Mouse (Mus musculus): ENCODE measurements around the gene Bahcc1.

The Bahcc1 gene

DNA sequence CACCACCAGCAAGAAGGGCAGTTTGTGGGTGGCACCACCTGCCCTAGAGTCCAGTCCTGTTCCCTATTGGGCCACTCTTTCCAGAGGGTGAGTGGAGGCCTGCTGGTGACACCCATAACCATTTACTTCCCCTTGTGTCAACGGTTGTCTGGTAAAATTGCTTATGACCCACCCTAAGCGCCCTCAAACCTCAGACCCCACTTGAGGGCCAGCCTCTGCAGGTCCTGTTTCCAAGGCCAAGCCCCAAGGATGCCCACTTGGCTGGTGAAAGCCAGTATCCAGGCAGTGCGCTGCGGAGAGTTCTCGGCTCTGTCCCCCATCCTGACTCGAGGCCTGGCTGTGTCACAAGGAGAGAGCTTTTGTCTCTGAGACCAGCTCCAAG, 28.0 kb downstream of the Bahcc1 start:
- WGBS, result 88% methylated on average over 6 of the region's 6 CpGs

DNA sequence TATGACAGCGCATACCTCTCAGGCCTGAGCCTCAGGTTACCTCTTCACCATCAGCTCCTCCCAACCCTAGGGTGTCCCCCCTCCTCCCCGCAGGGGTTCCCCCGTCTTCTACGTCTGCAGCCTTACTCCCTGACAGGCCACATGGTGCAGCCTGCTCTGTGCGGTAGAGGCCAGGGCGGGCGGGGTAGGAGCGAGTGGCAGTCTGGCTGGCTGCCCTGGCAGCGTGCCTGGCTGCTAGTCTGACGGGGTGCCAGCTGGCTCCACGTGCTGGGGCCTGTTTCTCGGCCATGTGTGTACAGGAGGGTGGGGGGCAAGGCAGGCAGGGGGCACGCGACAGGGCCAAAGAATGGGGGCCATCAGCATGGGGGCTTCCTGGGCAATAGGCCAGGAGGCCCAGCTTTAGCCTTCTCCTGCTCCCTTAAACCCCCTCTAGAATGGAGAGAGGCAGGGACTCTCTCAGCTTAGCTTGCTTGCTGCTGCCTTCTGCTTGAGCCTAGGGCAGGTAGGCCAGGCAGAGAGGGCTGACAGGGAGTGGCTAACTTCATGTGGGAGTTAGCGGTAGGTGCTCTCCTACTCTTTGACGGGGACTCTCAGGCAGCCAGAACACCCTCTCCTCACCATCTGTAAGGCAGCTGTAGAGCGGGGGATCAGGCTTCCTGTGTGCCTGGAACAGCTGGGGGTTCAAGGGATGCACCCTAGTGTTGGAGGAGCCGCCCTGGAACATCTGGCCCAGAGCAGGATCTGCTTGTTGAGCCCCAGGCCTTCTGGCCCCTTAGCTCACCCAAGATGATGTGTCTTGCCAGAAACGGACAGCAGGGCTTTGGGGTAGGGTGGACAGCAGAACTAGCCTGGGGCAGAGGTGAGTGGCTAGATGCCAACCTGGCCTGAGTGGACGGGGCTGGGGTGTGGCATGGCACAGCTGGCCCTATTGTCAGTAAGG, 28.9 kb downstream of the Bahcc1 start:
- 9% methylated on average over 20 of the region's 20 CpGs for WGBS

GRCm38 (mm10) chr11:120262356-120262901, 29.7 kb downstream of the Bahcc1 start:
- WGBS, result 17% methylated on average over 8 of the region's 8 CpGs

DNA sequence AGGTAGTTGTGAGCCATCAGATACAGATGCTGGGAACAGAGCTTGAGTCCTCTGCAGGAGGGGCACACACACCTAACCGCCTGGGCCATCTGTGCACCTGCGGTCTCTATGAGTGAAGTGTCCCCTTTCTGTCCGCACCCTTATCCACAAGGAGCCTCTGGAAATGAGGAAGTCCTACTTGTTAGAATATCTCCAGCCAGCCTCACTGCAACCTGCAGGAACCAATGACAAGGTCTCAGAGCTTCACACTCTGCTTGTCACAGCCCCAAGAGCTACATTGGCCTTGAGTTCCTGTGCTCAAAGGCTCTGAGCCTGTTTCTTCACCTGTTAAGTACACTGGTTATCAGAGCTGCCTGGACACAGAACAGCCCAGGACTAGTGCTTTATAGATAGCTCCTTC, 30.4 kb downstream of the Bahcc1 start:
- WGBS, result 93% methylated on average over 3 of the region's 3 CpGs

GRCm38 (mm10) chr11:120264008-120264407, 31.3 kb downstream of the Bahcc1 start:
- WGBS, result 75% methylated on average over 6 of the region's 6 CpGs

GRCm38 (mm10) chr11:120265458-120265857, 32.7 kb downstream of the Bahcc1 start:
- 78% methylated on average over 5 of the region's 5 CpGs for WGBS

DNA sequence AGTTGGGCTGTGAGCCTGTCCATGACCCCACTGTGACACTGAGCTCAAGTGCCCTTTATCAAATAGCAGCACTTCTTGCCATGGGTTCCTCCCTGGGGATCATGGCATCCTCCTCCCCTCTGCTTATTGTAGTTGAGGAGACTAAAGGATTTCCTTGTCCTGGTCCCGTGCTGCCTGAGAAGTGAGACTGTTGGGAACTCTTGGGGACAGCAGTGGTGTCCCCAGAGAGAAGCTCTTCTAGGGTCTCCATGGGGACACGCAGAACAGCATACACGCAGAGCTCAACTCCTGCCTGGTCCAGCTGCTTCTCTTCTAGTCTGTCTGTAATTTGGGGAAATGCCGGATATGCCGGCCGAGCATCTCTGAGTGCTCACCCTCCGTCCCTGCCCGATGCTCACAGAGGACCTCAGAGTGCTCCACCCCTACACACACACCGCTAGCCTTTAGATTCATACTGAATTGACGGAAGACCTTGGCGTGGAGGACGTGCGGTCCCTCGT, 33.6 kb downstream of the Bahcc1 start:
- 93% methylated on average over 14 of the region's 14 CpGs for WGBS

GRCm38 (mm10) chr11:120267274-120267673, 34.5 kb downstream of the Bahcc1 start:
- 91% methylated on average over 2 of the region's 2 CpGs for WGBS

DNA sequence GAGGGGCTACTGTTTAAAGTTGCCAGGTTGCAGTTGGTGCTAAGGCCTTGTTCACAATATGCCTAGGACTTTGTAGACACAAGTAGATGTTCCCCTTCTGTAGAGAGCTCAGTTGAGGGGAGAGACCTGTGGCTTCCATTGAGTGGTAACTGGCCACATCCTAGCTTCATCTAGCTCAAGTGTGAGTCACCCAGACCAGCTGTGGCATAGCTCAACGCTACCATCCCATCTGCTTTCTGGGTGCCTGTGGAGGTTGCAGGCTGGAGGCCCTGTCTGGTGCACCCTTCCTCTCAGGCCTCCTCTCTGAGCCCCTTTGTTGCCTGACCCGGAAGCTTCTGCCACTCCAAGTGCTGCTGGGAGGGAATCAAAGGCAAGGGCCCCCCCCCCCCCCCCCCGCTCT, 34.9 kb downstream of the Bahcc1 start:
- WGBS, result 53% methylated on average over 3 of the region's 3 CpGs

GRCm38 (mm10) chr11:120268195-120268967, 35.6 kb downstream of the Bahcc1 start:
- 39% methylated on average over 10 of the region's 10 CpGs for WGBS

- WGBS, result 85% methylated on average over 3 of the region's 3 CpGs
Observed at GRCm38 (mm10) chr11:120269007-120269406, 36.3 kb downstream of the Bahcc1 start.

GRCm38 (mm10) chr11:120269498-120270104, 36.9 kb downstream of the Bahcc1 start:
- 58% methylated on average over 8 of the region's 8 CpGs for WGBS

DNA sequence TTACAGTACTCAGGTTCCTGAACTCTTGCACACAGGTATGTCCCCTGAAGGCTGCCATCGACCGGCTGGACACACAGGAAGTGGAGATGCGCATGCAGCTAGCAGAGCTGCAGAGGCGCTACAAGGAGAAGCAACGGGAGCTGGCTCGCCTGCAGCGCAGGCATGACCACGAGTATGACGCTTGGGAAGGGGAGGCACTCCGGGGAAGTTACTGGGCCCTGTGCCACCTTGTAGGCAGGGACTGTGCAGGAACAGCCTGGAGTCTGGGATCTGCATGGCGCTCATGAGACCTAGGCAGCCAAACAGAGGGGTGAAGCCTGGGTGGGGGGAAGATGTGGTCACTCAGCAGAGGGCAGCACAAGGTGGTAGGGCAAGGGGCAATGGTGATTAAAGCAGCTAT, 46.6 kb downstream of the Bahcc1 start:
- 65% methylated on average over 11 of the region's 11 CpGs for WGBS

GRCm38 (mm10) chr11:120280281-120280773, 47.6 kb downstream of the Bahcc1 start:
- 53% methylated on average over 25 of the region's 25 CpGs for whole genome bisulfite sequencing

GRCm38 (mm10) chr11:120280774-120281173, 48.0 kb downstream of the Bahcc1 start:
- WGBS, result 79% methylated on average over 7 of the region's 7 CpGs

DNA sequence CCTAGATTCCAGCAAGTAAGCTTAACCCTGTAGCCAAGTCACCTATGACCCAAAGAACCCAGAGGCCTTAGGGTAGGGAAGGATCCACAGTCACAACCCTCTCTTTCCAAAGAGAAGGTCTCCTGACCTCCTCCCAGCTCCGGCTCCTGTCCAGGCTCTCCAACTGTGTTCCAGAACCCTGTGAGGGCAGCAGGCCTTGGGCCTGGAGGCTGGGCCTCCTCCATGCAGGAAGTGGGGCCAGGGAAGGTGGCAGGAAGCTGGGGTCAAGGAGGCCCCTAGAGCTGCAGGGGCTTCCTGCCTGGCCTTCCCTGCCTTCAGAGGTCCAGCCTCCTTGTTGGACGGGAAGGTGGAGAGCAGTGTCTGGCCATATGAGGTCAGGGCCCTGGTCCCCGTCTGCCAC, 48.5 kb downstream of the Bahcc1 start:
- 82% methylated on average over 3 of the region's 3 CpGs for WGBS

GRCm38 (mm10) chr11:120283542-120283941, 50.8 kb downstream of the Bahcc1 start:
- 75% methylated on average over 5 of the region's 5 CpGs for WGBS

DNA sequence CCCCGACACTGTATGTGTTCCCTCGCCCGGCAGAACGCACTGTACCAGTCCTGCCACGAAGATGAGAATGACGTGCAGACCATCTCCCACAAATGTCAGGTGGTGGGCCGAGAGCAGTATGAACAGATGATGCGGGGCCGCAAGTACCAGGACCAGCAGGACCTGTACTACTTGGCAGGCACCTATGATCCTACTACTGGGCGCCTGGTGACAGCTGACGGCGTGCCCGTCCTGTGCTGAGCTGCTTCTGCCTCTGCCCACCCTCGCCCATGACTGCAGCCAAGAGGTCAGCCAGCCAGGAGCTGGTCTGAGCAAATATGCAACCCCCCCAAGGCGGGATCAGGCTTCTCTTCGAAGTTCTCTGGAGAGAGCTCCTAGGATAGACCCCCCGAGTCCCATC, 56.9 kb downstream of the Bahcc1 start:
- WGBS, result 96% methylated on average over 17 of the region's 17 CpGs

DNA sequence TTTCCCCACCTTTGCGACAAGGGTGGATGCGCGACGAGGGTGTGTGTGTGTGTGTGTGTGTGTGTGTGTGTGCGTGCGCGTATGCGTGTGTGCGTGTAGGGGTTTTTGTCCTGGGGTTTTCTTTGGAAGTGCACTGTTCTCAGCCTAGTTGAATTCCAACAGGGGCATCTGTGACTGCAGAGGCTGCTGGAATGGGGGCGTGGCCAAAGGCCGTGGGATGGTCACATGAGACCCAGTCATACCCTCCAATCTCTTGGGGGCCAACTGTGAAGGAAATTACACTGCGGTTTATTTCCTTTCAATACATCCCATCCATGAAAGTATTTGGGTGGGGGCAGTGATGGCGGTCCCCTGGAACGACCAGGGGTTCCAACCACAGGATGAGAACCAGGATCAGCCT, 57.5 kb downstream of the Bahcc1 start:
- WGBS, result 91% methylated on average over 14 of the region's 14 CpGs

- 85% methylated on average over 1 of the region's 1 CpGs for WGBS
Observed at GRCm38 (mm10) chr11:120293714-120294113, 61.0 kb downstream of the Bahcc1 start.

DNA sequence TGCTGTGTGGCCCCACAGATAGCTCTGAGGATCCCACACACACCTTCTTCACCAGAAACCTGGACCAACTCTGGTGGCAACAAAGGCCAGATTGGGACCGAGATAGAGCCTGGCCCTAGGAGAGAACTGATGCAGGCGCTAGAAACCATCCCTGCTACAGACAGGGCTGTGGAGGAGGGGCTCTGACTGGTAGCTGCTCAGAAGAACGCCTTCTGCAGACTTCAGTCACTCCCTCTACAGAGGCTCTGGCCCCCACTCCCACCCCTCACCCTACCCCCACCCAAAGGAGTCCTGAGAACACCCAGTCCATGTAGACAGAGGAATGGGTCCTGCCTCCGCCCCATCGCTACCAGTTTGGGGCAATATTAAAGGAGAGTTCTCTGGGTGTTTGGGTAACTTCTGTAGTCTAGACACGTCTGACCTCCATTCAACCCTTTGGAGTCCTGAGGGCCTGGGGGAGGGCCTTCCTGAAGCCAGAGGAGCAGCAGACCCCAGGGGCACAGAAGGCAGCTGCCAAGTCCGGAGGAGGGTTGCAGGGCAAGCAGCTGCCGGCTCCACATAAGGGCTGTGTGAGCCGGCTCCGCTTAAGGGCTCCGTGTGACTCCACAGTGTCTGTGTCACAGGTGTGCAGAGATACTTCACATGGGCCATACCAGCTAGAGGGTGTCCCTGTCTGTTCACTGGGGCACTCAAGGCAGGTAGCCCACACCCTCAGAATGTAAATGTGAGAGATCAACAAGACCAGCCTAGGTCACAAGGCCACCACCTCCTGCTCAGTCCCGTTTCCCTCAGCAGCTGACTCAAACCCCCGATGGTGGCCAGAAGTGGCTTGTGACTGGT, 63.8 kb downstream of the Bahcc1 start:
- 72% methylated on average over 13 of the region's 13 CpGs for WGBS

Data from cerebral cortex, adult 2 months (tissue).